Mouse (Mus musculus): Measurements from ENCODE around the gene Tmem252.

DNA sequence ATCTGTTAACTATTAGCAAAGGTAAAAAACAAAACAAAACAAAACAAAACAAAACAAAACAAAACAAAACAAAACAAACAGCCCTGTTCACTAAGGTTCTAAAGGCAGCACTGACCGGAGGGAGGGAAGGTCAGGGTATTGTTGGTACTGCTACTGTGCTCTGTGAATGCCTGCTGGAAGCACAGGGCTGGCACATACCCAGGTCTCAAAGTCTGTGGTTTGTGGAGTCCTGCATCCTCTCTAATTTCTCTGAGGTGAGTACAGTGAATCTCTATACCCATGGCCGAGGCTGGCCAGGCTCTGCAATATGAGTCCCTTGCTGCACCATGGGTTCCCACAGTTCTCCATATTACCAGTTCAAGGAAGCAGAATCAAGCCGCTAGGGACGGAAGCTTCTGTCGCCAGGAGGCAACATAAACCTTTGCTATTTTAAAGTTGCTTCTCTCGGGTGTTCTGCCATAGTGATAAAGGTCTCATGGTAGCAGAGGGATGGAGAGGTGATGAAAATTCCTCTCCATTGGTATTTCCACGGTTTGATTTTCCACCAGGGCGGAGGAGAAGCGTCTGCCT lies 20.5 kb upstream of the Tmem252 start:
- no peak for TF ChIP-seq HCFC1 (IDR thresholded peaks at IDR 0.05; ENCODE audit: borderline replicate concordance, insufficient read depth, low read length)
- TF ChIP-seq ZC3H11A (IDR thresholded peaks at IDR 0.05; ENCODE audit: borderline replicate concordance, low read depth, low read length): no peak
- no peak for TF ChIP-seq MAFK (IDR thresholded peaks at IDR 0.05; ENCODE audit: insufficient read depth, low read depth, low read length)
- TF ChIP-seq CHD2 (IDR thresholded peaks at IDR 0.05; ENCODE audit: low read depth, low read length): no peak
- TF ChIP-seq ZNF384 (IDR thresholded peaks at IDR 0.05; ENCODE audit: low read depth, low read length): no peak

Measured in ES-E14 (cell line).